Mouse (Mus musculus): ENCODE measurements at regions not wholly inside any gene's neighbourhood (a gene's known extent, or its start where the extent isn't known, plus 50 kb on each side); places are given as distances from the start of the nearest gene placed in this dataset.

DNA sequence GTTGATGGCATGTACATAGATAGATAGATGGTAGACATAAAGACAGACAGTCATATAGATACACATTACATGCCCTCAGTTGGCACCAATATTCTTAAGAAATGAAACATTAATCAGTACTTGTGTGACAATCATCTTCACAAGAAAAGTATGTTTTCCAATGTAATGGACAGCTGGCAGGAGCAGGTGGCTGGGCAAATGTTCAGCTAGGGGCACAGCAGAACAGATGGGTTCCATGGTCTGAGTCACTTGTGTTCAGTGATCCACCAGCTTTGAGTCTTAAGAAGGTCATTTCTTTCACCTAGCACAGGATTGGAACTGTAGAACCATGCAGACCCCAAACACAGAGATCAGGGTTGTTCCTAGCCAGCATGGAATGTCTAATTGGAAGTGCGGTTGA lies 2631.2 kb upstream of the 5930422O12Rik start:
- DNase-seq = peak; percentile 68 to 78

DNA sequence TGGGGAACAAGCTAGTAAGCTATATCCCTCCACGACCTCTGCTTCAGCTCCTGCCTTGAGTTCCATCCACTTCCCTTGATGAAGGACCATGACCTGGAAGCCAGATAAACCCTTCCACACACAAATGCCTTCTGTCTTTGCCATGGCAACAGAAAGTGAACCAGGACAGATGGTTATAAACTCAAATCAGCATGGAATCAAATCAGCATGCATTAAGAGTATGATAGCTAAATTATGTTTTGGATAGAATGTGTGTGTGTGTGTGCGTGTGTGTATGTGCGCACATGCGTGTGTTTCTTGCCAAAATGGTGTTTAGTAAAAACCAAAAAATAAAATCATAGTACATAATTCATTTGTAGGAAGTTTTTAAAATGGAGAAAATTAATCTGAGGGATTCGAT lies 2611.5 kb upstream of the 5930422O12Rik start:
- no peak for DNase-seq

DNA sequence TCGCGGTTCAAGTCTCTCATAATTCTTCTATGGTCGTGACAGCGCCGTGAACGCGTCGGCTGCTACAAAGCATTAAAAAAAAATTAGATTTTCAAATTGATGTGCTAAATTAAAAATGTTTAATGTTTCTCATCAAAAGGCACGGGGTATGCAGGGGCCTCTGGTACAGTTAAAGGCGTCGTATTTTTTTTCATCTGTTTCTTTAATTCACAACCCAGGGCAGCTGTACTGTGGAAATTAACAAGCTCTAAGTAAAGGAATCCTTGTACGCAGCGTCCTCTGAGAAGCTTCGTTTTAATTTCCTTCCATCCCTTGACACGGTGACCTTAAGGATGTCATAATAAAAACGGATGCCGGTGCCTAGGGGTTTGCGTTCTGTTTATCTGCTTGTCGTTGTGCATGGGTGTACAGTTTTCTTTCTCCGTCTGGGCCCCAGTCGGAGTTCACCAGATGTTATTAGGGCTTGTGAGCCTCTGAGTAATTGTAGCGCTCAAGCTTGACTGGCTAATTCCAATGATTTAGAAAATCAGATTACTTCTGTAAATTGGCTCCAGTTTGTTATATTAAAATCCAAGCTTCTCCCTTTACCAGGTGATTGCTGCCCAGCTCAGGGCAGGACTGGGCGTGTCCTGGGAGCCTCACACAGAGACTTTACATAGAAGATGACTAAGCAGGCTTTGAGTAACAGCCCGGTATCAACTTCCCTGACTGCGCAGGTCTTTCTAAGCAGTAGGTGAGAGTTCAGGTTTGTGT lies 2605.5 kb upstream of the 5930422O12Rik start:
- DNase-seq = no peak

DNA sequence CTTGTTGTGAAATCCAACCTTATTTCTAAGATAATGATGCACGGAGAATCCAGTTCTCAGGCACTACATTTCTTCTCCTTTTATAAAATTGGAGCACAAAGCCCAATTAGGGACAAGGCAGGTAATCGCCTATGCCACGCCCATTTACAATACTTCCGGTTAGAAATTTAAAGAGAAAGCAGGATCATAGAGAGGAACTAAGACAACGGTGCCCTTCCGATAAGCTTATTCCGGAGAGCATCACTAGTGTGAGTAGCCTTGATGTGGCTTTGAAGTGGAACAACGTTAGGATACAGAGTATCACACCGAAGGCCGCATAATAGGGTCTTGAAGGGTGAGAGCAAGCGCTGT lies 2604.9 kb upstream of the 5930422O12Rik start:
- DNase-seq = no peak

- no peak for DNase-seq
These were observed 2602.5 kb upstream of the 5930422O12Rik start for GRCm38 (mm10) chr8:30826021-30826420.

DNA sequence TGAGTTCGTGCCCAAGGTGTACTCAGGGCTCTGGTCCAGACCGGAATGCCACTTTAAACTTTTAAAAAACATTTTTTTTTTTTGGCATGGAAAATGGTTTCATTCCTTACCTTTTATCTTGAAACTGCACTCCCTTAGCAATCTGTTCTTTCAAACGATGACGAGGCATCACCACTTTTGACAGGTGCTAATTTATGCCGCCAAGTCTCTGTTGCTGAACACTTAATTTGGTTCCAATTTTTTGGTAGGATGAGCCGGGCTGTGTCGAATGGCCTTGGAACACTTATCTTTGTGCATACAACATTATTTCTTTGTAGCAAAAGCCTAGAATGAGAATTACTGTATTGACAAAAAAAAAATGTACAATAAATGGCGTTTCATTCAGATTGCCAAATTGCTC lies 2590.5 kb upstream of the 5930422O12Rik start:
- DNase-seq = no peak

DNA sequence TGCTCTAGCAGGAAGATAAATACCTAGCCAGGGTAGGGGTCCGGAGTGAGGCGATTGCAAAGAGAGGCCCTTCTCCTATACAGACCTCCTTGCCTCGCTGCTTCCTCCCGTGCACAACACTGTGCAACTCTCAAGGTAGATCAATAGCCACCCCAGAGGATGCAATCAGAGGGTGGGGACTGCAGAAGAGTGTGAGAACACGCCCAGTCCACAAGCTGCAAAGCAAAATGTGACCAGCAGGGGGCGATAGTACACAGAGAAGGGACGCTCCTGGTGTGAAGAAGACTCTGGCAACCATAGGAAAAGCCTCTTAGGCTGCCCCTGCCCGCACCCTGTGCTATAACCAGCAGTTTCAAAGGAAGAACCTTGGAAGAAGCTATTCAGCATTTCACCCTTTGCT lies 2588.4 kb upstream of the 5930422O12Rik start:
- DNase-seq = peak; percentile 53 to 70

DNA sequence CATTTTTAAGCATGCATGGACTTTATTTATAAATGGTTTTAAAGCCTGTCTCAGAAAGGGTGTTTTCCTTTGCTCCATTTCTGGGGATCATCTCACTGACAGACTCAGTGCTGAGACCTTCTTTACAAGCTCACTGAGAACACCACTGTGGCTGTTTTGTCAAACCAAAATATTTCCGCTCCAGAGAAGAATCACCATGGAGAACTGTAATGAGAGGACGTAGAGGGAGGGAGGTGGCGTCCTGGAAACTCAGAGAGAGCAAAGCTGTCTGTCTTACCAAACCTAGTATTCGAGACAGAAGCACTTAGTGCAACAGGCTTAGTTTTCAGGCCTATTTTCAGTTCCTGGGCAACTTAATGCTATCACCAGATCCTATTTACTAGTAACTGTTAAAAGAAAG lies 2565.5 kb upstream of the 5930422O12Rik start:
- no peak for DNase-seq

DNA sequence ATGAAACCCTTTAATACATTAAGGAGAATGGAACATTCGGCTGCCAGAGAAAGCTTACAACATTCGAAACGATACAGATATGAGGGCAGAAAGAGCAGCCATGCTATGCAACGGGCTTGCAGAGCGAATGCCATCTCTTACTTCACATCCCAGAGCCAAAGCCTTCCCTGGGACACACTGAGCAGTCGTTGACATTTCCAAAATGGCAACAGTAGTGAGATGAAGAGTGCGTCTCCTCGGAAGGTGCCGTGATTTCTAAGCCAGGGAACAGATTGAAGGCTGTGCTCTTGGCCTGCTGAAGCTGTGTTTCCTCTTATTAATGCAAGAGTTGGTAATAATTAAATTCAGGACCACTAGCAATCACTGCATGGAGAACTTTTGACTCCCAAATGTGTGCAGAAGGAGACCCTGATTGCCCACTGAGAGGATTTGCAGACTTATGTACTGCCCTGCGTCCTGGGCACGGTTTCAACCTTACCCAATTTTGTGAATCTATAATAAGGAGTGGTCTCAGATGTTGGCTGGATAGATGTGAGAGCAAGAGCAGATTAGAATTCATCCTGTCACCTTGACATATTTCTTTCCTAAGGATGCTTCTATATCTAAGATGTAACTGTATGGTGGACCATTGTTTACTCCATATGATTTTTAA lies 2522.3 kb upstream of the 5930422O12Rik start:
- no peak for DNase-seq

DNA sequence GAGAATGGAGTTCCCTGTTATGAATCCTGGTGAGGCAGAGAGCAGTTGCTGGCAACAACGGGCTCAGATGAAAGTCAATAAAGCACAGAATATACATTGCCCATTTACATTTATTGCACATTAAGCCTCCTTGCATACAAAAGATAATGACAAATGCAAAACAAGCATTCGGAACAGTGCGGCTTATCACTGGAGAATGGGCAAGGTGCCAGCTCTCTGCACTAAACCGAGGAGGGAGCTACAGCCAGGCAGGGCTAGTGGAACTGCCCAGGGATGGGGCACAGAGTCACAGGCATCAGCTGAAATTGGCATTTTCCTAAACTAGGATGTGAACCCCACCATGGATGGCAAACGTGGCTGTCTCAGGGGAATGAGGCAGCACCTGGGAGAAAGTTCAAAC lies 2514.8 kb upstream of the 5930422O12Rik start:
- peak in 1 of 2 experiments; percentile 41 for DNase-seq

GRCm38 (mm10) chr8:30915127-30915526 lies 2513.4 kb upstream of the 5930422O12Rik start:
- DNase-seq = no peak

- DNase-seq = peak; percentile 22 to 23
These were observed 2512.8 kb upstream of the 5930422O12Rik start for GRCm38 (mm10) chr8:30915601-30916171.

DNA sequence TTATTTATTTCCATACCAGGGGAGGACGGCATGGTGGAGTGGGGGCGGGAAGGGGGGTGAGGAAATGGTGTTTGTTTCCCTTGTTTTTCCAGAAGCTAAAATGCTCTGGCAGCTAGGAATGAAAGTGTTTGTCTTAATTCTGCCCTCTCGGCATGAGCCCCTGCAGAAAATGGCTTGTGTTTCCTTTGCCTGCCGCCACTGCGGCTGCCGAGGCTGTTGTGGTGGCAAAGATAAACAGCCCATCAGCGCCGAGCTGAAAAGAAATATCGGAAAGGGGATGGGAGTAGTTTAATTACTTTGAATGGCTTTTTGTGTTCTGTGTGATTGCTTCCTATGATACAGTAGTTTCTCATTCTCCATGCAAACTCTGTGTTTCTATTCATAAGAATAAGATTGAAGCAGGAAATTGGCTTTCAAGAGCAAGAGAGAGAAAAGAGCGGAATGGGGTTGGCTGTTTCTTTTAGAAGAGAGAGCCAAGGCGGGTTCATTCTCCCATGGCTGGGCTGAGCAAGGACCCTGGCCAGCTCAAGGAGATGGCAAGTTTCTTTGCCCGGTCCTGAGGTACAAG lies 2512.2 kb upstream of the 5930422O12Rik start:
- DNase-seq = peak; percentile 17 to 34

DNA sequence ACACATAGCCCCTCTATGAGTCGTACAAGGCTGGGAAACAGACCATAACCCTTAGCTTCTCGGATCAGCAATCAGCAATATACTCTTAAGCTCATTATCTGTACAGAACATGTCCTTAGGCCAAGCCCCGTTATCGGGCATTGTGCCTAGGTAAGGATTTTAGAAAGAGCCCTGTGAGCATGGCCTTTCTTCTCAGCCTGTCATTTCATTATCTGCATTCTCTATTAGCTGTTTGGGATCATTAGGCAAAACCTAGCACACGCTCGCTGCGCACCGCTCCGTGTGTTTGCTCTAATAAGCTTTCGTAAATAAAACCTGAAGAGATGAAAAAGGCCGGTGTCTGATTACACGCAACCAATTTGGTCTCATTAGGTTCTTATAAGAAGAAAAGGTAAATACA lies 2507.1 kb upstream of the 5930422O12Rik start:
- no peak for DNase-seq

DNA sequence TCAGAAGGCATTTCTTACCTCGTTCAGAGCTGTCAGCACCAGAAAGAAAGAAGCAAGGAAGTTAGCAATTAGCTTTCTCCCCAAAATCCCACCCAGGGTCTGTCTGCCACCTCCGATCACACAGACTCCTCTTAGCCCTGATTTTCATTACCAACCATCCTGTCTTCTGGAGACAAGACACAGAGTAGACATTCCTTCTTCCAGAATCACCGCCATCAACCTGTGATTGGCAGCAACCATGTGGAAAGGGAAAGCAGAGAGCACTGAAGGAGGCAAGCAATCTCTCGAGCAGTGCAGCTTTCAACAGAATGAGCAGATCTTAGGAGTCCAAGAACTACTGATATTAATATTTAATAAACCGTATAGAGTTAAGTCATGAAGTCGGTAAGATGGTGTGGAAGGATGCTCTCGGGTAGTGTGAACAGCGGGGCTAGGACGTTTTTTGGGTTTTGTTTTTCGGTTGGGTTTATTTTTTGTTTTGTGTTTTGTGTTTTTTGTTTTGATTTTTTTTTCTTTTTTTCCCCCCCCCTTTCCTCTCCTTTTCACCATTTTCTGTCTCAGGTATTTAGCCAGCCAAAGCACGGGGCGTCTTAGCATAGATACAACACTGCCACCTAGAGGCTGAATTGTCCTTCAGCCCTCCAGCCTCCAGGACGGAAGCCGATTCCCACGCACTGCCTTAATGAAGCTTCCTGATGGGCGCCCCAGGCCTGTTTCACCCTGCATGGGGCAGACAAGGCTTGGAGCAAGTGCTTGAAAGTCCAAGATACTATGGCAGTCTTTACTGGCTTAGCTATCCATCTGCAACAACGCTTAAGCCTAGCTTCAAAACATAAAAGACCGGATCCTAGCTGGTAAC lies 2505.0 kb upstream of the 5930422O12Rik start:
- peak; percentile 65 to 83 for DNase-seq

DNA sequence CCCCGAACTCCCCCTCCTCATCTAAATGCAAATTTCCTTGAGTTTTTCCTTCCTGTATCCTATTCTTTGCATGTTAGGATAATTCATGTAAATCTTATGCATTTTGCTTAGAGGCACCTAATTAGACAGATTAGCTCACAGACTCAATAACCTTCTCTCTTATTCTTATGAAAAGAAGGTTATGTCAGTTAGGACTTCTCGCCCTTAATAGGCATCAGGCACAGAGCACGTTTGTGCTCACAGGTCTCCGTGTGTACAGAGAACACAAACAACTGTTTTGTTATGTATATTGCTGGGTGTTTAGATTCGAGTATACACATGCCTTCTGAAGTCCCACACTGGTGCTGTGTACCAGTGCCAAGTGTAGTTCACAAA lies 2504.4 kb upstream of the 5930422O12Rik start:
- DNase-seq = no peak

DNA sequence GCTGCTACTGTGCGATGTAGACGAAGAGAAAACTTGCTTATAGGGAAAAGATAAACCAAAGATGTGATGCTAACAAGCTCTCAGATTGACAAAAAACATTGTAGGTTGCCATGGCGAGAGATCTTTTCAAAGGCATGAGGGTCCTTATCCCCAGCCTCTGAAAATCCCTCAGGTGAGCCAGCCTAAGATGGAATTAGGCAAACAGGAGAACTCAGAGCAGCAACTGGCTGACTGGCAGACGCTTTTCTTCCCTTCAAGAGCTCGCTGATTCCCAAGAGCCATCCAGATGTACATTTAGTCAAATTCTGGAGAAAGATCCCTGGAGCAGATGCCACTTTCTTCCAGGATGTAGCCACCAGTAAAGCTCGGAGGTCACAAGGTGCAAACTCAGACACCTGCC lies 2503.9 kb upstream of the 5930422O12Rik start:
- no peak for DNase-seq

DNA sequence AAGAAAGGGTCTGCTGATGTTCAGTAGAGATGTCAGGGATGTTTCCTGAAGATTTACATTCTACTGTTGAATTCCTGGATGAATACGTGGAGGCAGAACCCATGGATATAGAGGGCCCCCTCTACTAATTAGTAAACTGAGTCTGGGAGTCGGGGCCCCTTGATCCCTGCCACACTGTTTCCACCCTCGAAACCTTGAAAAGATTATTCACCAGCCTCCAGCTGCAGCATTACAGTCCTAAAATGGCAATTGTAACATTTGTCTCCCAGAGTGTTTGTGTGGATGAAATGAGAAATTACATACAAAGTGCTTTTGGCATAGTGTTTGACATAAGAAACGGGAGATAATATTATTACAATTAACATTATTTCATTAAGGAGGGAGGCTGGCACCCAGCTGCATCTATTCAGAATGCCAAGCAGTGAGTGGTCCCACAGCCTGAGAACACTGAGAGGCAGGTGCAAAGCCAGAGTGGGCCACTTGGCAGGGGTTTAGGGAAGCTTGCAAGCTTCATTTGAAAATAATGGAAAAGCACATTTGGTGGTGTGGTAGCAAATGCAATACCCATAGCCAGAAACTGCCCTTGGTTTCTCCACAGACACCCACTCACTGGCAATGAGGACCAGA lies 2490.9 kb upstream of the 5930422O12Rik start:
- DNase-seq = no peak

GRCm38 (mm10) chr8:30940901-30941300 lies 2487.6 kb upstream of the 5930422O12Rik start:
- no peak for DNase-seq

- DNase-seq = no peak
These were observed 2486.9 kb upstream of the 5930422O12Rik start for GRCm38 (mm10) chr8:30941511-30942175.

DNA sequence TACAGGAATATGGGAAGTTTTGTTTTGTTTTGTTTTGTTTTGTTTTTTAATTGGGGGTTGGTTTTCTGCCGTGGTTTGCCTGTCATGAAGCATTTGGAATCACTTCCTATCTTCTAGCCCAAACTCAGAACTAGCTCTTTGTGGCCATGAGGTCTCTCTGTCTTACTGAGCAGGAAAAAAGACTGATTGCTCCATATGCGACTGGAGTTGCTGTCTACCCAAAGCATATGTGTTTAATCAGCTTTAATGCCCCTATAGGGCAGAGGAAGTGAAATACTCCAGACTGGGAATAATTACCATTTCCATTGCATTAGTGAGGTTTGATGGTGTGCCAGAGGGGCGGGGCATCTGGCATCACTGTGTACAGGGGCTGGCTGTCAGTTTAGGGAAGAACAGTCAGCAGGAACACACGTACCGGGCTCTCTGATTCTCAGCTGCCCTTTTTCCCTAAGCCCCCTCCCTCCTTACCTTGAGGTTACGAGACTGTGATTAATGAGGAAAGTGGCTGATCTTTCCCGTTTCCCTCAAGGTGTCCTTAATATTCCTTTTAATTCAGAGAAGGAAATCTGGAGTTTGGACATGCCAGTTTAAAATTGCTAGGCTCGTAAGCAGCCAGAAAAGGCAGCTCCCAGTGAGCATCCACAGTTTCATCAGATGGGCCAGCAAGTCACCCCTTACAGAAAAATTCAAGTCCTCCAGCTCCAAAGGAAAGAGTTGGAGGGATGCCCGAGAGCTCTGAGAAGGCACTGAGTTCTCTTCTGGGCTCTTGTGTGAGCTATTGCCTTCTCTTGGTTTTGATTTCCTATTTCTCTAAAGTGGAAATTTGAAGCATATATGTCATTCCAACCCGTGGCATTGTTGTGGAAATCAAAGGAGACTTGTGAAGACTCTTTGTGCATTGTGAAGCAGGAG lies 2482.1 kb upstream of the 5930422O12Rik start:
- no peak for DNase-seq

Measured in cerebellum, postnatal 25 days (tissue).